Mouse (Mus musculus) ES-E14 (cell line): ENCODE results near the gene Cog7. TPM values are rescaled to one million over a fixed set of nuclear protein-coding genes. Genes with fewer than 3 reads are reported as not detected.

Experiments used
- DNase-seq: peaks from one replicate; pipeline ENCODE4 v3.0.0-alpha.2; 2013; ENCODE audit warnings: low read depth, low spot score
- H3K27ac ChIP-seq: 2 replicates; pipeline ENCODE4 v1.5.1; 2012; ENCODE audit warnings: low read depth, mild to moderate bottlenecking, low read length, moderate library complexity, mixed read lengths; ENCODE audit not compliant: poor library complexity, insufficient read depth, severe bottlenecking
- H3K36me3 ChIP-seq: 2 replicates; pipeline ENCODE4 v1.6.1; 2012; ENCODE audit warnings: mild to moderate bottlenecking, low read length, moderate library complexity, mixed read lengths; ENCODE audit not compliant: control insufficient read depth, poor library complexity, insufficient read depth, severe bottlenecking
- H3K4me1 ChIP-seq, 2 experiments: fragments of 150-350 bp in 1 of 2; sonication (generic) in 1 of 2; 2 replicates each; pipeline ENCODE4 v1.6.1; 2012; ENCODE audit warnings: low read length in 2 of 2, mild to moderate bottlenecking in 1 of 2, mixed read lengths in 1 of 2; ENCODE audit not compliant: control insufficient read depth in 2 of 2, insufficient read depth in 2 of 2, poor library complexity in 1 of 2
- H3K4me3 ChIP-seq, 2 experiments: fragments of 150-350 bp in 1 of 2; sonication (generic) in 1 of 2; 2 replicates each; pipeline ENCODE4 v1.5.1; 2012; ENCODE audit warnings: low read length in 2 of 2, low read depth in 1 of 2, mild to moderate bottlenecking in 1 of 2, mixed read lengths in 1 of 2; ENCODE audit not compliant: insufficient read depth in 1 of 2, poor library complexity in 1 of 2, severe bottlenecking in 1 of 2
- H3K9ac ChIP-seq: 2 replicates; pipeline ENCODE4 v1.6.1; 2012; ENCODE audit warnings: low read depth, mild to moderate bottlenecking, low read length, mixed read lengths; ENCODE audit not compliant: poor library complexity, insufficient read depth, severe bottlenecking
- H3K9me3 ChIP-seq: fragments of 150-350 bp; sonication (generic); 2 replicates; pipeline ENCODE4 v1.6.1; 2012; ENCODE audit warnings: low read depth, mild to moderate bottlenecking, low read length; ENCODE audit not compliant: control insufficient read depth, insufficient read depth
- CHD2 ChIP-seq: IDR thresholded peaks from 2 replicates; pipeline ENCODE4 v1.6.1; 2014; ENCODE audit warnings: mild to moderate bottlenecking, low read depth, low read length, inconsistent platforms
- HCFC1 ChIP-seq: IDR thresholded peaks from 2 replicates; pipeline ENCODE4 v1.6.1; 2012; ENCODE audit warnings: low read length, inconsistent platforms, borderline replicate concordance; ENCODE audit not compliant: insufficient read depth
- MAFK ChIP-seq: IDR thresholded peaks from 2 replicates; pipeline ENCODE4 v1.6.1; 2014; ENCODE audit warnings: mild to moderate bottlenecking, low read depth, low read length, inconsistent platforms; ENCODE audit not compliant: insufficient read depth
- ZC3H11A ChIP-seq: IDR thresholded peaks from 2 replicates; pipeline ENCODE4 v1.6.1; 2012; ENCODE audit warnings: low read depth, mild to moderate bottlenecking, inconsistent platforms, low read length, borderline replicate concordance
- ZNF384 ChIP-seq: IDR thresholded peaks from 2 replicates; pipeline ENCODE4 v1.6.1; 2012; ENCODE audit warnings: low read depth, low read length, inconsistent platforms
- in situ Hi-C, 2 experiments: fragments of 600-800 bp; cut with MboI; formaldehyde crosslinking; loops; one replicate each; pipeline ENCODE4 v1.15.1; 2025; ENCODE audit warnings: low sequenced_read_pairs in 2 of 2, inconsistent platforms in 1 of 2; ENCODE audit not compliant: unreplicated experiment in 2 of 2
- total RNA-seq: library from RNA; depleted of rRNA; stranded (reverse); fragments of 300-350 nt; gene quantifications from 2 replicates; pipeline ENCODE4 v1.2.3, GENCODE M21; 2012

The Cog7 gene
- total RNA-seq, 1 experiment, result 19.9 TPM

DNA sequence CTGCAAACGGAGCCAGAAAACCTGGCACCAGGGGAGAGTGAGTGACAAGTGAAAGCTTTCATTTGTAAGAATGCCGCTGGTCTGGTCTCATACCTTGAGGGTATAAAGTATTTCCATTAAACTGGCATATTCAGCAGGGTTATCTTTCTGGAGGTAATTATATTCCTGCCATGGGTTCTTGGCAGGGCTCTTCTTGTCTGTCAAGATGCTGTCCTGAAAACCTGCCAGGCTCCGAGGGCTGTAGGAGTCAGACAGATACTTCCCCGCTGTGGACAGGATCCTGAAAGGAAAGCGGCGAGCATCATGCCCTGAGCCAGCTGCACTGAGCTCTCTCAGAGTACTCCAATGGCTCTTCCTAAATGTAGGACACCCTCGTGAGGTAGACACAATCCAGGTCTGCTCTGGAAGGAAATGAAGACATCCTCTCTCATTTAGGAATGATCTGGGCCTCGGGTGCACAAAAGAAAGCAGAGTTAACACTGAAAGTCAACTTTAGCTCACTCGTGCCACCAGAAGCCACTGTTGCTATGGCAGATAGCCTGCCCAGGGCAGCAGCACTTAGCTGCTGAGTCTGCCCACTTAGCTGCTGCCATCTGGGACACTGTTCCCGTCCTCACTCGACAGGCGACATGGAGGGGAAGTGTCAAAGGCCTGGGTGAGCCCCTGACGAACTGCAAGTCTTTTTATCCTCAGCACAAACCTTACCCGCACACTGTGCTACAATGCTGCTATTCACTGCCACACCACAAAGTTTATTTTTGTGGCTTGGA is 44.5 kb downstream of the Cog7 start:
- Histone ChIP-seq H3K4me3 (no peak overlapping the region), H3K36me3 (peaks cover 14% of the 10 kb centered on the region; the same call in 1 of the 2 replicates), H3K9me3 (no peaks in the 10 kb centered on the region), H3K27ac (no peak overlapping the region), H3K9ac (no peak overlapping the region), H3K4me1 (no peaks in the 10 kb centered on the region)
- DNase-seq, result no peak
- TF ChIP-seq ZNF384, result no peak
- no peak for TF ChIP-seq MAFK
- TF ChIP-seq HCFC1, result no peak
- TF ChIP-seq CHD2, result no peak
- no peak for TF ChIP-seq ZC3H11A
- in situ Hi-C loops, result no loop called here

- TF ChIP-seq HCFC1, result no peak
- TF ChIP-seq CHD2, result no peak
- TF ChIP-seq ZNF384, result no peak
- TF ChIP-seq ZC3H11A, result no peak
- Histone ChIP-seq H3K9me3 (no peaks in the 10 kb centered on the region), H3K9ac (no peak overlapping the region), H3K27ac (no peak overlapping the region), H3K36me3 (peaks cover 12% of the 10 kb centered on the region; the same call in 1 of the 2 replicates), H3K4me3 (no peak overlapping the region), H3K4me1 (peaks cover 1 to 2% of the 10 kb centered on the region in 2 experiments; a peak in 1 of 4 replicates)
- DNase-seq, result no peak
- in situ Hi-C loops, result no loop called here
These were observed 45.4 kb downstream of the Cog7 start for GRCm38 (mm10) chr7:121935906-121936794.

DNA sequence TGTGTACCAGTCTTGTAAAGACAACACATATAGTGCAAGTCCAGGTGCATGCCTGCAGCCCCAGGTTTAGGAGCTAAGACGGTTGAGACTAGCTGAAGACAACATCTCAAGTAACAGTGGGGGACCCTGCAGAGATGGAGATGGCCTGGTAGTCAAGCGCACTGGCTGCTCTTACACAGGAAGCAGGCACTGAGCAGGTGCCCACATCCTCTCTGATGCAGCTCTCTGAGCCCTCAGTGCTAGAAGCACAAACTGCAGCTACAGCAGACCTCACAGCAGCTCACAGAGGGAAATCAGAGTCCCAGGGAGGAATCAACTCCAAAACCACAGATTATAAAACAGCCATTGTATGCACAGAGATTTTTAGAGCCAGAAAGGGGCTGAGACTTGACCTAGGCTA is 47.2 kb downstream of the Cog7 start:
- Histone ChIP-seq H3K27ac (no peak overlapping the region), H3K4me1 (peaks cover 2 to 3% of the 10 kb centered on the region in 2 experiments; a peak in 1 of 4 replicates), H3K4me3 (no peak overlapping the region), H3K36me3 (peaks cover 14% of the 10 kb centered on the region; the same call in 1 of the 2 replicates), H3K9me3 (no peaks in the 10 kb centered on the region), H3K9ac (no peak overlapping the region)
- TF ChIP-seq CHD2 (no peak), ZNF384 (no peak), ZC3H11A (no peak), HCFC1 (no peak), MAFK (no peak)
- in situ Hi-C loops, result no loop called here
- DNase-seq, result no peak

GRCm38 (mm10) chr7:121933675-121934074 is 47.8 kb downstream of the Cog7 start:
- peaks cover 14% of the 10 kb centered on the region; the same call in 1 of the 2 replicates for H3K36me3 ChIP-seq
- no peak overlapping the region for H3K9ac ChIP-seq
- no peaks in the 10 kb centered on the region for H3K9me3 ChIP-seq
- H3K4me1 ChIP-seq, result peaks cover 2 to 3% of the 10 kb centered on the region in 2 experiments; a peak in 1 of 4 replicates
- in situ Hi-C loops, result no loop called here
- no peak for DNase-seq
- TF ChIP-seq ZNF384 (no peak), MAFK (no peak), ZC3H11A (no peak)
- no peak overlapping the region; the same call in 1 of the 2 replicates for H3K27ac ChIP-seq
- H3K4me3 ChIP-seq, result no peak overlapping the region
